Mouse (Mus musculus) forebrain, postnatal 0 days (tissue): Measurements from ENCODE around the gene Rexo5. TPM values are rescaled to one million over a fixed set of nuclear protein-coding genes. Genes with fewer than 3 reads are reported as not detected.
A peak's percentile ranks its signal among the peaks of the same experiment; 100 is the strongest.

Experiments
- ATAC-seq: fragments of 200-750 bp; cut with Nextera tagmentation; 2 replicates; pipeline ENCODE4 v1.8.0; 2017; ENCODE audit warnings: mild to moderate bottlenecking, moderate library complexity
- DNase-seq: peaks from one replicate; pipeline ENCODE4 v3.0.0-alpha.2; 2015
- H3K27ac ChIP-seq: fragments of 300-500 bp; sonication (generic); 2 replicates; pipeline ENCODE4 v1.5.1; 2014; ENCODE audit warnings: low read depth, mild to moderate bottlenecking, antibody characterized with exemption, low read length, moderate library complexity, mixed read lengths
- H3K27me3 ChIP-seq: fragments of 300-500 bp; sonication (generic); 2 replicates; pipeline ENCODE4 v1.6.1; 2014; ENCODE audit warnings: mild to moderate bottlenecking, low read length, mixed read lengths; ENCODE audit not compliant: insufficient read depth
- H3K36me3 ChIP-seq: fragments of 300-500 bp; sonication (generic); 2 replicates; pipeline ENCODE4 v1.6.1; 2014; ENCODE audit warnings: mild to moderate bottlenecking, moderate library complexity; ENCODE audit not compliant: insufficient read depth
- H3K4me1 ChIP-seq: fragments of 300-500 bp; sonication (generic); 2 replicates; pipeline ENCODE4 v1.6.1; 2014; ENCODE audit warnings: antibody characterized with exemption; ENCODE audit not compliant: insufficient read depth
- H3K4me2 ChIP-seq: fragments of 300-500 bp; sonication (generic); 2 replicates; pipeline ENCODE4 v1.6.1; 2014; ENCODE audit warnings: low read depth, mild to moderate bottlenecking, moderate library complexity
- H3K4me3 ChIP-seq: fragments of 300-500 bp; sonication (generic); 2 replicates; pipeline ENCODE4 v1.5.1; 2014; ENCODE audit warnings: low read depth, low read length, mixed read lengths
- H3K9ac ChIP-seq: fragments of 300-500 bp; sonication (generic); 2 replicates; pipeline ENCODE4 v1.6.1; 2014; ENCODE audit warnings: mild to moderate bottlenecking
- H3K9me3 ChIP-seq: fragments of 300-500 bp; sonication (generic); 2 replicates; pipeline ENCODE4 v1.6.1; 2016; ENCODE audit warnings: low read length
- CTCF ChIP-seq: sonication (generic); IDR thresholded peaks from 2 replicates; pipeline ENCODE4 v1.5.1; 2016; ENCODE audit warnings: antibody characterized with exemption, control low read depth, low read depth
- WGBS: fragments of 180-500 bp; shearing (Covaris S2); extraction: QIAGEN DNeasy Blood & Tissue Kit; methylation state at CpG from one replicate; pipeline ENCODE4 v1.1.7; 2014; 5-methylcytosine and 5-hydroxymethylcytosine counted together
- polyA plus RNA-seq: library from polyadenylated mRNA; unstranded; fragments of >200 nt; fragmentation: Nextera tagmentation; extraction: Ambion mirVana; gene quantifications from 2 replicates; pipeline ENCODE4 v1.2.1, GENCODE M21; 2015
- total RNA-seq: library from RNA; depleted of rRNA; stranded (reverse); fragments of >200 nt; gene quantifications from 2 replicates; pipeline ENCODE4 v1.2.3, GENCODE M21; 2014

Gene Rexo5
- total and polyA plus RNA-seq, 2 experiments from 2014 or later, result 5.2 to 5.4 TPM

GRCm38 (mm10) chr7:119853186-119853585 is 59.4 kb downstream of the Rexo5 start:
- Histone ChIP-seq H3K4me2 (no peak overlapping the region), H3K36me3 (peaks cover 8% of the 10 kb centered on the region; the same call in 1 of the 2 replicates), H3K9me3 (no peaks in the 10 kb centered on the region), H3K4me3 (no peak overlapping the region), H3K27ac (no peak overlapping the region), H3K4me1 (no peaks in the 10 kb centered on the region), H3K9ac (no peak overlapping the region), H3K27me3 (no peaks in the 10 kb centered on the region)
- ATAC-seq (no peak), DNase-seq (no peak)
- TF ChIP-seq CTCF, result no peak
- 98% methylated on average over 1 of the region's 1 CpGs for WGBS

- Histone ChIP-seq H3K36me3 (peaks cover 8% of the 10 kb centered on the region; the same call in 1 of the 2 replicates), H3K27ac (no peak overlapping the region), H3K9me3 (no peaks in the 10 kb centered on the region), H3K9ac (no peak overlapping the region), H3K4me1 (no peaks in the 10 kb centered on the region), H3K4me2 (no peak overlapping the region), H3K4me3 (no peak overlapping the region), H3K27me3 (no peaks in the 10 kb centered on the region)
- 93% methylated on average over 2 of the region's 2 CpGs for WGBS
- no peak for ATAC-seq
- no peak for TF ChIP-seq CTCF
- no peak for DNase-seq
These were observed 60.6 kb downstream of the Rexo5 start for GRCm38 (mm10) chr7:119854362-119854761.

- Histone ChIP-seq H3K36me3 (peaks cover 8% of the 10 kb centered on the region; the same call in 1 of the 2 replicates), H3K4me1 (no peaks in the 10 kb centered on the region), H3K9ac (no peak overlapping the region), H3K27me3 (no peaks in the 10 kb centered on the region), H3K4me3 (no peak overlapping the region), H3K27ac (no peak overlapping the region), H3K9me3 (no peaks in the 10 kb centered on the region), H3K4me2 (no peak overlapping the region)
- ATAC-seq (no peak), DNase-seq (no peak)
- no peak for TF ChIP-seq CTCF
These were observed 61.2 kb downstream of the Rexo5 start for GRCm38 (mm10) chr7:119855031-119855430.

- Histone ChIP-seq H3K4me3 (no peak overlapping the region), H3K27ac (no peak overlapping the region), H3K4me2 (no peak overlapping the region), H3K9ac (no peak overlapping the region), H3K4me1 (0 out of 2 replicates have a peak, but pooled peaks cover 7% of the 10 kb centered on the region), H3K9me3 (no peaks in the 10 kb centered on the region), H3K36me3 (peaks cover 6% of the 10 kb centered on the region; the same call in 1 of the 2 replicates), H3K27me3 (no peaks in the 10 kb centered on the region)
- DNase-seq, result no peak
- no peak for ATAC-seq
- 85% methylated on average over 6 of the region's 6 CpGs for WGBS
- TF ChIP-seq CTCF, result 0 out of 2 replicates have a peak, but pooled peaks have one; percentile 33
These were observed 65.7 kb downstream of the Rexo5 start for GRCm38 (mm10) chr7:119859476-119859875.

GRCm38 (mm10) chr7:119860116-119860515 is 66.3 kb downstream of the Rexo5 start:
- Histone ChIP-seq H3K4me2 (no peak overlapping the region), H3K4me3 (no peak overlapping the region), H3K9me3 (no peaks in the 10 kb centered on the region), H3K4me1 (0 out of 2 replicates have a peak, but pooled peaks cover 7% of the 10 kb centered on the region), H3K27ac (no peak overlapping the region), H3K9ac (no peak overlapping the region), H3K36me3 (peaks cover 6% of the 10 kb centered on the region; the same call in 1 of the 2 replicates), H3K27me3 (no peaks in the 10 kb centered on the region)
- no peak for ATAC-seq
- TF ChIP-seq CTCF, result no peak
- WGBS, result 83% methylated on average over 3 of the region's 3 CpGs
- no peak for DNase-seq

- Histone ChIP-seq H3K27ac (no peak overlapping the region), H3K9ac (no peak overlapping the region), H3K36me3 (peaks cover 6% of the 10 kb centered on the region; the same call in 1 of the 2 replicates), H3K4me2 (no peak overlapping the region), H3K9me3 (no peaks in the 10 kb centered on the region), H3K4me1 (0 out of 2 replicates have a peak, but pooled peaks cover 7% of the 10 kb centered on the region), H3K4me3 (no peak overlapping the region), H3K27me3 (no peaks in the 10 kb centered on the region)
- TF ChIP-seq CTCF, result no peak
- DNase-seq (no peak), ATAC-seq (no peak)
- 93% methylated on average over 2 of the region's 2 CpGs for WGBS
These were observed 66.7 kb downstream of the Rexo5 start for GRCm38 (mm10) chr7:119860554-119860953.

- Histone ChIP-seq H3K27ac (no peak overlapping the region), H3K27me3 (no peaks in the 10 kb centered on the region)
- no peak for TF ChIP-seq CTCF
These were observed 67.1 kb downstream of the Rexo5 start for GRCm38 (mm10) chr7:119860971-119861334.

More at GRCm38 (mm10) chr7:119860971-119861334, 67.1 kb downstream of the Rexo5 start:
- DNase-seq (no peak), ATAC-seq (no peak)
- no peak overlapping the region for H3K4me2 ChIP-seq
- 0 out of 2 replicates have a peak, but pooled peaks cover 7% of the 10 kb centered on the region for H3K4me1 ChIP-seq
- H3K9me3 ChIP-seq, result no peaks in the 10 kb centered on the region
- H3K9ac ChIP-seq, result no peak overlapping the region
- no peak overlapping the region for H3K4me3 ChIP-seq
- H3K36me3 ChIP-seq, result peaks cover 6% of the 10 kb centered on the region; the same call in 1 of the 2 replicates
